Mouse (Mus musculus): Measurements from ENCODE around the gene Pou2f3.

Gene Pou2f3

DNA sequence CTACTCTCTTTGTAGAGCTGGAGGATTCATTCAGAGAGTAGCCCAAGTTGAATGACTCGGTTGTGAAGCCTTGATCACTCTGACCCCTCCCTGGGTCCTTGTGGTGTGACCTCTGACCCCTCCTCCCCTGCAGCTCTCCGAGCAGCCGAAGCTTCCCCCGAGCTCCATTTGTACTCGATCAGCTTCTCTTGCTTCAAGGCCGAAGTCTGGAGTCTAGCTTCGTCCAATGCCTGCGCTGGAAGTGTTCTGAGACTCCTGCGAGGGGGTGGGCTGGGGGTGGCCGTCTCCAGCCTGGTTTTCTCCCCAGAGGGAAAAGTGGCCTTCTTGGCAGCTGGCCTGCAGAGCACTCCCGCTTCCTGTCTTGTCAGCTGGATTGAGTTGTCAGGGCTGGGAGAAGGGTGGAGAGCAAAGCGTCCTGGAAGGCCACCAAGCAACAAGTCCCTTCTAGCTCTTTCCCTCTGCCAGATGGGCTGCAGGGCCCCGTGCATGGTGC, at the start of gene Pou2f3:
Gene Pou2f3, minus strand, starts transcription at position 180 of the 493 bp plus-strand sequence.
- no peak for DNase-seq (ENCODE audit: low spot score)

DNA sequence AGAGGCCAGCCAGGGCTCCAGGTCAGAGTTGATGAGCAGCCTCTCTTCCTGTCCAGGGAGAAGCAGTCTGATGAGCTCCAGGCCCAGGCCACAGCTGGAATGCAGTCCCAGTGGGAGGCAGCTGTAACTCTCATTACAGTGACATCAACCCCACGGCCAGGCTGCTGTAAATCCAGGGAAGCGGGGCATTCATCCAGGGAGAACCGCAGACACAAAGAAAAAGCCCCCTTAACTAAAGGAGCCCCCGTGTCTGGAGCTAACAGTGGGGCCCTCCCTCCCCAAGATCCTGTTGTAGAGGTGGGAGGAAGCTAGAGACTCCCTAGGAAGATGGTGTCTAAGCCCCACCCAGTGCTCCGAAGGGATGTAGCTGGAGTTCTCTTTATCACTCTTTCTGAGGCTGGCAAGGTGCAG, 43.1 kb upstream of the Pou2f3 start:
- DNase-seq (ENCODE audit: low spot score): no peak

DNA sequence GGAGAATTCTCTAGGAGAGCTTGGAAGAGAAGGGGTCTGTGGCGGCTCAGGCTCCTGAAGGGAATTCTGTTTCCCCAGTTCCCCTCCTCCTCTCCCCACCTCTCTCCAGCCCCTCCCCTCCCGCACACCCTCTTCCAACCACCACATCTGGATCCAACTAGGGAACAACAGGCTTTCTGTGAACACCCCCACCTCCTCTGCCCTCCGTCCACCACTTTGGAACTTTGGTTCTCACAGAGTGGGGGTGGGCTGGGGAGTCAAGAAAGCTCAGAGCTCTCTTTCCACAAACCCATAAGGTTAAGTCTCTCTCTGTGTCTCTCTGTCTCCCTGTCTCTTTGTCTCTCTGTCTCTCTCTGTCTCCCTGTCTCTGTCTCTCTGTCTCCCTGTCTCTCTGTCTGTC, 42.6 kb upstream of the Pou2f3 start:
- DNase-seq (ENCODE audit: low spot score): no peak

DNA sequence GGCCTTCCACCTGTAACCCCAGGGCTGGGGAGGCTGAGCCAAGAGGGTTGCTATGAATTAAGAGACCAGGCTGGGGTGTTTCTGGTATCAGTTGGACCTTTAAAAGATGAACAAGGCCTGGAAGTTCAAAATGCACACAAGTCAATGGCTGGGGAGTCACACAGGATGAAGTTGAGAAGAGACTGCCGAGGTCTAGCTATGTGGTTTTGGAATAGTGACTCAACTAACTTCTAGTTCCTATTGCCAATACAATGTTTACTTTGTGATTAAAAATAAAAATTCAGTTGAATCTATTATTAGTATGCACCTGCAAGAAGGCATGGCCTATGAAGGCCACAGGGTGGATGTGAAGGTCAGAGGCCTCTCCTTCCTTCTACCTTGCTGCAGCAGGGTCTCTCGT, 41.6 kb upstream of the Pou2f3 start:
- no peak for DNase-seq (ENCODE audit: low spot score)

DNA sequence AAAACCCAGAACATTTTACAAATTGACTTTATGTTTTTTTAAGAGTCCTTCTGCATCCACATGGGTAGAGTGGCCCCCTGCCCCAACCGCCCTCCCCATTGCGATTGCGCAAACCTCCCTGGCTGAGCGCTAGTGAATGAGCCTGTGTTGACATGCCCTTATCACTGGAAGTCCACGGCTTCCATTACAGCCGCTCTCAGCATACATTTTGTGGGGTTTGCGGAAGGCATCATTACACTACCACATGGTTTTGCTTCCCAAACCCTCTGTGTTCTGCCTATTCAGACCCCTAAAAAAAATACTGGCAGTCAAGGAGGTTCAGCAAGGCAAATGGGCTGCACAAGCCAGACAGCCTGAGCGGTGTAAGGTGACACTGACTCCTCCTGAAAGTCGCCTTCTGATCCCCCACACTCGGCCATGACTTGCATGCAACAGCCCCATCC, 36.6 kb upstream of the Pou2f3 start:
- DNase-seq (ENCODE audit: low spot score): no peak

DNA sequence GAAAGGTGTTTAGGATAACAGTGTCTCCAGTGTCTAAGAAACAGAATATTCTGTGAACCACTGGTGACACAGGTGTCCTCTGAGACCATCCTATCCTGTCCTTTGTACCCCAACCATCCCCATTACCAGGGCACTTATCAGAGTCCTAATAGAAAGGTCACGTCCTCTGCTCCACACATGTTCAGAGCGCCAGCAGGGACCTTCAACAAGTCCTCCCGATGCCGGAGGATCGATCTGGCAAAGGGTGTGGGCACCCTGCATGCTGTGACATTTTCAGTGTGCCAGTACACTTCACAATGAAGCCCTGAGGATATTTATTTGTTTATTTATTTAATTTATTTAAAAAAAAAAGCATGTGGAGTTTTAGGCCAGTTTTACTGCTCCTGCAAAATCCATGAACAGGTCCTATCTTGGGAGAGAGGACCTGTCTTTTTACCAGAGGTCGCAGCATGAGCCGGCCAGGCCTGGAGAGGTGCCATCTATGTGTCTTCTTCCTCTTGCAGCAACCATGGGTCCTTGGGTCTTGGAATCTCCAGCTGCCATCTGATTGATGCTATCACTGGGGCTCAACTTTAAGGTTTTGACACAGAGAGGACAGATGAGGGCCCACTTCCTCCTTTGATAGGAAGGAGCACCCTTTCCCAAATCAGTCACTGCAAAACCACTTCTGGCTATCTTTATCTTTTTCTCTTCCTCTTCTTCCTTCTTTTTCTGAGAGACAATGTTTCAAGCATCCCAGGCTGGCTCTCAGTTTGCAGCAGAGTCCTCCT, 35.8 kb upstream of the Pou2f3 start:
- DNase-seq (ENCODE audit: low spot score): peak; percentile 23

DNA sequence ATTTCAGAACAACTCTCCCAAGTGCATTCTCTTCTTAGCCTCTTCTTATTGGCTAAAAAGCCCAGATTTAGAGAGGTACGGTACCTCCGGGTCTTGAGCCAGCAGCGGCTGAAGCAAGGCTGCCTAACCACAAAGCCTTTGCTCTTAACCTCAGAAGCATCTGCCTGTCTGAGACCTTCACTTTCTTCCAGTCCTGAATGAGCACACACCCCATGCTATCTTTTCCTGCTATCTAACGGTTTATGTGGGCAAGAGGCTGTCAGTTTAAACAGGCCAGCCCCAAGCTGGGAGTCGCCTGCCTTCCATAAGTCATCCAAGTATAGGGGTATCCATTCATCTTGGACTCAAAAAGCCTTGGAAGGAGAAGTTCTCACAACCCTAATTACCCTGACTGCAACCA, 32.3 kb upstream of the Pou2f3 start:
- no peak for DNase-seq (ENCODE audit: low spot score)

DNA sequence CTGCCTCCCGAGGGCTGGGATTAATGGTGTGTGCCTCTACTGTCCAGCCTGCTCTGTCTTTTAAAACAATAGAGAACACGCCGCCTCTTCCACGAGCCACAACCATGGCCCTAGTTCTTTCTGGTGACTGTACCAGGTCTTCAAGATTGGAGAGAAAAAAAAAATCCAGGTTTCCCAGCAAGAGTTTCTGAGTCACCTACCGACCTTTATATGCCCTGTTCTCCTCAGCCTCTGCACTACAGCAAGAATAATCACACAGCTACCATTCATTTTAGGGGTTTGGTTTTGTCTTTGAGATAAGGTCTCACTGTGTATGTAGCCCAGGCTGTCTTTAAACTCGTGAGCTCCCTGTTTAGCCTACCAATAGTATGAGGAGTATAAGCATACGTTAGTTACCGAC, 31.8 kb upstream of the Pou2f3 start:
- DNase-seq (ENCODE audit: low spot score): no peak

DNA sequence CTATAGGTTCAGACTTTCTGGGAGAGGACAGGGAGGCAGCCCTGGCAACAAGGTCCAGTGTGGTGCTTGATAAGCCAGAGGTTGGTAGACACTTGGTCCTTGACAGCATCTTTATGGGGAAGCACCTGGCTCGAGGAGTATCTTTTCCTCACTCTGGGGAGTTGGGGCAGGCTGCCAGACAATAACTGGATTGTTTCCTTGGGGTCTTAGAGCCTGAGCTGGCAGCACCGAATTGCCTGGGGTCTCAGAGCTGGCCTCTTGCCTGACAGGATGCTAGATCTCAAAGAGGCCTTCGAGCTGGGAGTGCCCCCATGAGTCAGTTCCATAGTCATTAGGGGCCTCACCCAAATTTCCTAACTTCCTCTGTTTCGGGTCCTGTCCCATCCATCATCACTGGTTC, 31.1 kb upstream of the Pou2f3 start:
- DNase-seq (ENCODE audit: low spot score): no peak

DNA sequence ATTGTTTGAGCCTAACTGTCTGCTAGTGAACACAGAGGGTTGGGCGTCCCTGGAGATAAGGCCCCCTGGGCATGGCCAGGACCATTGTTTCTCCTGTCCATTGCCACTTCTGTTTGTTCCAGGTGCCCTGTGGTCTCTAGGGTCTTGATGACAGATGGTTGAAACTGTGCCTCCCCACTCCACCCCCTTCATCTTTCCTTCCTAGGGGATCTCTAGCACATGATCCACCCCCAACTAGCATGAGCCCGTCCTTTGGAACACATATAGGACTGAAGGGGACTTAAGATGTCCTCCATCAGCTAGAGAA, 30.4 kb upstream of the Pou2f3 start:
- no peak for DNase-seq (ENCODE audit: low spot score)

DNA sequence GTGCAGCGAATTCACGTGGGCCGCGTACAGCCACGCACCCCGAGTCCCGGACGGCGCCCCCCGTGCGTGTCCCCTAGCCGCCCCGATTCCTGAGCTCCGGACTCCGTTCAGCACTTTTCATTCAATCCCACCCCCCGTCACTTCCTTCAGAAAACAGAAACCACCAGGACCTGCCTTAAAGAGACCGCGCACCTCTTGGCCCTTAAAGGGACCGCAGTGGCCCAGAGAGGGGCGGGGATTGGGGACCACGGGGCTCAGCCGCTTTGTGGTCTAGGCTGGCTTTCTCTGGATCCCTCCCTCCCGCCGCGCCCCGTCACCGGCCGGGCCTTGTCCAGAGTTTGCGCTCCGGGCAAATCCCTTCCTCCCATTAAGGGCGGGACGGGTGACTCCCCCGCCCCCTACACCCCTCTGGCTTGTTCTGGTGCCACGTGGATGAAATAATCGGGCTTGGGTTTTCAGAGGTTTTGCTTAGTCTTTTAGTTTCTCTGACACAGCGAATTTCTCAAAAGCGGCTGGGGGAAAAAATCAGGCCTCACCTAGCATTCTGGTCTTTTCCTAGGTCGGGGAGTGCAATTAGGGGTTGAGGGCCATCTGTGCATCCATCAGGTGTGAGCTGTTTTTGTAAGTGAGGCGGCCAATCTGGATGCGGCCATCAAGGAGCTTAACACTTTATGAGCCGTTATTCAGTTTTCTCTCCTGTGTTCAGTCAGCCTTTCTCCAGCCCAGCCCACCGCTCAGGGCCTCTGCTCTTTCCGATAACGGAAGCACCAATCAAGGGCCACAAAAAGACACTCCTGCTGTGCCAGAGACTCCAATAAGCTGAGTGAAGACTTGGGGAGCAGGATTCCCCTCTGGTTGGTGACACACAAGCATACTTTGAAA, 29.8 kb upstream of the Pou2f3 start, which contains the start of gene Oaf:
Gene Oaf, minus strand, starts transcription at position 200 of the 882 bp plus-strand sequence.
- peak; percentile 73 for DNase-seq (ENCODE audit: low spot score)

DNA sequence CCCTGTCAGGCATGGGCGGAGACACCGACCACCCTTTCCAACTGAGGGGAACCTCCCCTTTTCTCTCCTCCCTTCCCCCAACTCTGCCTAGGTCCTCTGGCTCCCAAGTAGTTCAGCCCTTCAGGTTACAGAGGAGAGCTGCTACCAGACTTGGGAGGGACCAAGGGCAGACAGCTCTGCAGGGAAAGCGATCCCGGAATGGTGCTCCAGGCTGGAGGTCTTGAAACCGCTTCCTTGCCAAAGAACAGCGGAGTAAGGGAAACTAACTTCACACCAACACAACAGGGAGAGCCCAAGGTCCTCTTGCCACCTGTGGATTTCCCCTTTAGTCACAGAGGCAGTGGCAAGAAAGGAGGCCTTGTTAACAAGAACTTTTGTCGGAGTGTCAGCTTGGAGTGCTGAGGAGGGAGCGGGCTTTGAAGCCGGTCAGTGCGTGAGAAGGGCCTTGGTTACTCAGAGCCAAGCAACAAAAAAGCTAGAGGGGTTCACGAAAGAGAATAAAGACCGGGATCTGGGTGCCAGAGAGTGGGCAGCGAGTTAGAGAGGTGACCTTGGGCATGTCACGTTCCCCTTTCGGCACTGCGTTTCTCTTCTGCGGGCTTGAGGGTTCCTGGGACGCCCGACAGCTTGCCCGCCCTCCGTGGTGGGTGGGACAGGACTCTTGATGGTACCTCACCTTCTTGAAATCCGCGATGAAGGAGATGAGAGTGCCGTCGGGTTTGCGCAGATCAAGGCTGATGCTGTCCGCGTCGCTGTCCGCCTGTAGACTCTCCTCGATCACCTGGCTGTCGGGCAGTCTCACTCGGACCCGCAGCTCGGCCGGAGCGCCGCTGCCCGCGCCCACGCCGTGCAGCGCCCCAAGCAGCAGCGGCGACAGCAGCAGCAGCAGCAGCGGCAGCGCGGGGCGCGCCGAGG, 28.7 kb upstream of the Pou2f3 start:
- no peak for DNase-seq (ENCODE audit: low spot score)

DNA sequence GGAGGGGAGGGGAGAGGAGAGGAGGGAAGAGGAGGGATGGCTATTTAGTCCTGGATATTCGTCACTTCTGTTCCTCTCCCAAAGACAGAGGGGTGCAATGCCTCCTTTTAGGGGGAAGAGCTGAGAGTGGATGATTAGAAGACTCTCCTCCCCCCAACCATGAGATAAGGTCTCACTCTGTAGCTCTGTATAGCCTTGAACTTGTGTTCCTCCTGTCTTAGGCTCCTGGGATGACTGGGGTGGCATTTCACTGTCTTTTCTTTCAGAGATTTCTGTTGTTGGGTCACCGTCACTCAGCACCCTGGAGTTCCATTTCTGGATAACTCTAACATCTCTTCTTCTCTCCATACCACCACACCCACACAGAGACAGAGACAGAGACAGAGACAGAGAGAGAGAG, 28.0 kb upstream of the Pou2f3 start:
- no peak for DNase-seq (ENCODE audit: low spot score)

DNA sequence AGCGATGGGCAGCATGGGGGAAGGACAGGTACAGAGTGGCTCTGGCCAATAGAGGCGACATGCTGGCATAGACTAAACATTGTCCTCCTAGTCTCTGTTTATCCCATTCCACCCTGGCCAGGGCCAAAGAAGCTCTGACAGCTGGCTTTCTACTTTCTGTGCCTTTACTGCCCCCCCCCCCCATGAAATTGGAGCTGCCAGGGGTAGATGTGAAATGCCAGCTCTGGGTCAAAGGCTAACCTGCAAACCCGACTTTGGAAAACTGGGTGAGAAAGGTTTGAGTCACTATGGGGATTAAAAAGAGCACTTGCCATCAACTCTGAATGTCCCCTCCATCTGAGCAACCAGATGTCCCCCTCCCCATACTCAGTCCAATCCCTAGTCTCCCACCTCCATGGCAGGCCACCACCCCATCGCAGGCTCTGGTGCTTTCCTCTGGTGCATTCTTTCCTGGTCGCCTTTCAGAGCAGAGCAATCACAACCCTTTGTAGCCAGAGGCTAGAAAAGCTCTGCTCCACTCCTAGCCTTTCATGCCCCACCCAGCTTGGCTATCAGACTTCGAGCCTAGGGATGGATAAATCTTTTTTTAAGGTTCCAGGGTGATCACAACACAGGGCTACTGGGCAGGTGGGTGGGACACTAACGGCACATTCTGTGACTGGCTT, 27.1 kb upstream of the Pou2f3 start:
- DNase-seq (ENCODE audit: low spot score): no peak

DNA sequence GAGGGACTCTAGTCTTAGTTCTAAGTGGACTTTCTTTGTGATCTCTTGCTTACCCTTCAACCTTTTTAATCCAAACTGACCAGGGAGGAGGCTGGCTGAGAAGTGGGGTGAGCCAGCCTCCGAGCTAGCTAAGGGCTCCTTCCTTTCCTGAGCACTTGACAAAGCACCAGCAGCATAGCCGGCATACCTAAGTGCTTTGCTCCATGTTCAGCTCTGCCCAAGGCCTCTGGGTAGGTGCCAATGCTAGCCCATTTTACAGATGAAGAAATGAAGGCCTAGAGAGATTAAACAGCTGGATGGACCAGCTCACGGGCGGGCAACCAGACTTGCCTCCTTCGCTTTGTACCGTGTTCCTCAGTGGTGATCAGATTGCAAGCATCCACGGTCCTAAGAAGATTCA, 26.4 kb upstream of the Pou2f3 start:
- no peak for DNase-seq (ENCODE audit: low spot score)

DNA sequence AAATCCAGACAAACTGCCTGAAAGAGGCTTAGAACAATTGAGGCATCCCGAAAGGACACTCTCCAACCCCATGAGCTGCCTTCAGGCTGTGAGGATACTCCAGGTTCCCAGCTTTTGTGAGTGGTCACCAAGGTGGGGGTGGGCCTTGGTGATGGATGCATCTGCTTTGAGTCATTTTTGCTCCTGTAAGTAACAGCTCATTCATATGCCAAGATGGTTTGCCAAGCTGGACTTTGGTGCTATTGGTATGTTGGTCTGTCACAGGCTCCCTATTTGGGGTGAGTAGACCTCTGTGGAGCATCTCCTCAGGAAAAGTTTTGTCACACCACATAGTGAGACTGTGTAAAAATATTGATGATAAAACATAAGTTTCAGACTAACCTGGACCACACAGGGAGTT, 25.9 kb upstream of the Pou2f3 start:
- DNase-seq (ENCODE audit: low spot score): no peak

DNA sequence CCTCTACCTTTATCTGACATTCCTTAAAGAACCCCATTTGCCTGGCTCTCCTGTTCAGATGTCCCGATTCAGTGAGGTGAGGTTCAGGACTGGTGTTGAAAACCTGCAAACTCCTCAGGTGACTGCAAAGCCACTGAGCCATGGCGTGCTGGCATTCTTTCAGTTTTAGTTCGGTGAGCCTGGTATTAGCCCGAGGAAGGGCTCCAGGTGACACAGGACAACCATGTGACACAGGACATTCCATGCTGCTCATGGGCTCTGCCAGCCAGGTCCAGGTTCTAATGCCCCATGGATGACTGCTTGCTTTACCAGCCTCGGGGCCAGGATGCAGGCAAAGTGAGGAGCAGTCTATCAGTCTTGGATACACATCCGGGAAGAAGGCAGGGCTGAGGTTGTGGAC, 25.2 kb upstream of the Pou2f3 start:
- no peak for DNase-seq (ENCODE audit: low spot score)

DNA sequence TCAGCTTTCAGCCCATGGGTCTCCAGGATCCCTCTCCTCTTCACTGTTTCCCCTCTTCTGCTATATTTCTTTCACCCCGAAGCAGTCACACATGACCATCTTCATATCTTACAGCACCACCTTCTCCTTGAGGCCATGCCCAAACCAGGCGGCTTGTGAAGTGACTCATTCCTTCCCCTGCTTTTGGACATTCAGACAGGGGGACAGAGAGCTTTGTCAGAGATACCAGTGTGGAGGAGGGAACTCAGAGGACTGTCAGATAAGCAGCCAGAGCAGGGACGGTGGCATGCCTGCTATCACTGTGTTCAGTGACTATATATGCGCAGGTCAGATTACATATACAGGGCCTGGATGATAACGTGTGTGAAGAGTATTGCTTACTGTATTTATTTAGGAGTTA, 24.3 kb upstream of the Pou2f3 start:
- DNase-seq (ENCODE audit: low spot score): no peak

DNA sequence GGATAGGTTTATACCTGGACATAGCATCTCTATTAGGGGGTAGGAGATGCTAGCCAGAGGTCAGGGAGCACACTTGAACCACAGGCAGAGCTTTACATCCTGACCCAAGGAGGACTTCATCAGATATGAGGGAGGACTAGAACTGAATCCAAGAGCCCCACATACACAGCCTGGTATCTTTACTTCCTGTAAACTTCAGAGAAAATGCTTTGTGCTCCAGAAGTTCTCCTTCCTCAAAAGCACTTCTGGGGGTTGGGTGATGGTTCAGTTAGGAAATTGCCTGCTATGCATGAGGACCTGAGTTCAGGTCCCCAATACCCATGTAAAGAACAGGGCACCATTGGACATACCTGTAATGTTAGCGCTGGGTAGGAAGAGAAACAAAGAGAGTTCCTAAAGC, 23.3 kb upstream of the Pou2f3 start:
- DNase-seq (ENCODE audit: low spot score): no peak

DNA sequence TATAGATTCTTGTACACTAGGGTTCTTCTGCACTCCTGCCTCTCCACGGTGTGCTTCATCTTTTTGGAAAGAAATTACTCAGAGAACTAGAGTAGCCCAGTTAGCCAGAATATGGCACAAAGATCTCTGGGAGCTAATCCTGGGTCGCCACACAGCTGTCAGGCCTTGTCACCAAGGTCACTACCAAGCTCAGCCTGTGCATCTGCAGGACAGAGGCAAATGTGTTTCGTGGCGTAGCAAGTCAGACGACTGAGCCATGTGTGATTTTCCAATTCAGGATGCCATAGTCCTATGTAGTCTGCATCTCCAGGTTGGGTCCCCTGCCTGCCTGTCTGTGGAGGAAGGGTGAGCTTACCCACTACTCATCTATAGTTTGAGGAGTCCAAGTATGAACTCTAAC, 22.9 kb upstream of the Pou2f3 start:
- no peak for DNase-seq (ENCODE audit: low spot score)

DNA sequence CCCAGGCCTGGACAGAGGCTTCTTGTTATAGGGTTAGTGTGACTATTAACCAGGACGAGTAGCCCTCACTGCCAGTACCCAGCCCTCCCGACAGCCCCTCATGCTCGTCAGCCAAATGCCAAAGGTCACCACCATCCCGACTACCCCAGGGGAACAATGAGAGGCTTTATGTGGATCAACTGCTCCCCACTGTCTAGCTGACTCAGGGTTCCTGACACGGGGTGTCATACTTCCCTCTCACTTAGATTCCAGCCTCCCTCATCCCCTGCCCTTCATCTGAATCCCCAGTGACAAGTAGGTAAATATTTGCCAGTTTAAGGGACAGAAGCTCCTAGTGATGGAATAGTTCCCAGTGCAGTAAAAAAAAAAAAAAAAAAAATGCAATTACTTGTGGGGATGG, 22.1 kb upstream of the Pou2f3 start:
- DNase-seq (ENCODE audit: low spot score): no peak

DNA sequence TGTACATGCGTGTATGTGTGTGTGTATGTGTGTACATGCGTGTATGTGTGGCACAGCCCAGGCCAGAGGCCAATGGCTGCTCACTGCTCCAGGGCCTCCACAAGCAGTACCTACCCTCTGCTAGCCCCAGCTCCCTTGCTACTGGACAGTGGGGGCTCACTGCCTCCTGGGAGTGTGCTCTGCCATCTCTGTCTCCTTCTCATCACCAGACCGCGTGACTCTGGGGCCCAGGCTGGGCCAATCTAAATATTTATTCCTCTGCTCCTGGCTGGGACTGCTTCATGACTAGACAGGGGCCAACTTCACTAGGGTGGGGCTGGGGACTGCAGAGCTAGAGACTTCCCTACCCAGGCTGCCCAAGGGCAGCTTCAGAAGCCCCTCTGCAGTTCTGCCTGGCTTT, 21.6 kb upstream of the Pou2f3 start:
- DNase-seq (ENCODE audit: low spot score): no peak

Data from layer of hippocampus, adult 11-12 months (tissue).